Mouse (Mus musculus) limb, embryonic 13.5 days (tissue): Measurements from ENCODE around the gene Enpep. TPM values are rescaled to one million over a fixed set of nuclear protein-coding genes. Genes with fewer than 3 reads are reported as not detected.

Experiments
- ATAC-seq: fragments of 200-750 bp; cut with Nextera tagmentation; 2 replicates; pipeline ENCODE4 v1.8.0; 2017; ENCODE audit warnings: low read depth, moderate number of reproducible peaks, moderate TSS enrichment; ENCODE audit not compliant: low FRiP score
- H3K27ac ChIP-seq: fragments of 300-500 bp; sonication (generic); 2 replicates; pipeline ENCODE4 v1.5.1; 2015; ENCODE audit warnings: inconsistent platforms, mild to moderate bottlenecking, moderate library complexity
- H3K27me3 ChIP-seq: fragments of 300-500 bp; sonication (generic); 2 replicates; pipeline ENCODE4 v1.6.1; 2015; ENCODE audit warnings: mild to moderate bottlenecking, inconsistent platforms
- H3K36me3 ChIP-seq: fragments of 300-500 bp; sonication (generic); 2 replicates; pipeline ENCODE4 v1.6.1; 2015; ENCODE audit warnings: inconsistent platforms, mild to moderate bottlenecking, moderate library complexity
- H3K4me1 ChIP-seq: fragments of 300-500 bp; sonication (generic); 2 replicates; pipeline ENCODE4 v1.6.1; 2015; ENCODE audit warnings: inconsistent platforms
- H3K4me2 ChIP-seq: fragments of 300-500 bp; sonication (generic); replicated peaks from 2 replicates; pipeline ENCODE4 v1.6.1; 2015; ENCODE audit warnings: inconsistent platforms, mild to moderate bottlenecking, moderate library complexity
- H3K4me3 ChIP-seq: fragments of 300-500 bp; sonication (generic); 2 replicates; pipeline ENCODE4 v1.5.1; 2015; ENCODE audit warnings: moderate library complexity, mild to moderate bottlenecking, inconsistent platforms
- H3K9ac ChIP-seq: fragments of 300-500 bp; sonication (generic); 2 replicates; pipeline ENCODE4 v1.6.1; 2015; ENCODE audit warnings: mild to moderate bottlenecking, inconsistent platforms
- H3K9me3 ChIP-seq: fragments of 300-500 bp; sonication (generic); 2 replicates; pipeline ENCODE4 v1.6.1; 2016; ENCODE audit warnings: inconsistent platforms
- WGBS: fragments of 180-500 bp; shearing (Covaris S2); methylation state at CpG from one replicate; pipeline ENCODE4 v1.1.7; 2015; 5-methylcytosine and 5-hydroxymethylcytosine counted together
- polyA plus RNA-seq: library from polyadenylated mRNA; unstranded; fragments of >200 nt; fragmentation: Nextera tagmentation; extraction: Ambion mirVana; gene quantifications from 2 replicates; pipeline ENCODE4 v1.2.1, GENCODE M21; 2015

Gene Enpep
- polyA plus RNA-seq, 1 experiment from 2014 or later: 2.7 TPM

GRCm38 (mm10) chr3:129273156-129273831, 59.2 kb downstream of the Enpep start:
- no peak for ATAC-seq
- Histone ChIP-seq H3K9ac (no peak overlapping the region), H3K27ac (no peak overlapping the region), H3K27me3 (no peaks in the 10 kb centered on the region), H3K36me3 (no peaks in the 10 kb centered on the region), H3K4me2 (no peak overlapping the region), H3K9me3 (no peaks in the 10 kb centered on the region), H3K4me1 (no peaks in the 10 kb centered on the region), H3K4me3 (no peak overlapping the region)
- WGBS: 79% methylated on average over 6 of the region's 6 CpGs

GRCm38 (mm10) chr3:129270044-129270443, 62.5 kb downstream of the Enpep start:
- Histone ChIP-seq H3K4me3 (no peak overlapping the region), H3K9ac (no peak overlapping the region), H3K36me3 (no peaks in the 10 kb centered on the region), H3K4me2 (peak overlapping the region; percentile 42), H3K4me1 (no peaks in the 10 kb centered on the region), H3K9me3 (no peaks in the 10 kb centered on the region), H3K27me3 (no peaks in the 10 kb centered on the region), H3K27ac (no peak overlapping the region)
- ATAC-seq: no peak
- WGBS: 44% methylated on average over 13 of the region's 13 CpGs

GRCm38 (mm10) chr3:129268886-129269683, 63.4 kb downstream of the Enpep start:
- H3K27me3 ChIP-seq: no peaks in the 10 kb centered on the region
- H3K4me3 ChIP-seq: no peak overlapping the region
- no peak overlapping the region for H3K27ac ChIP-seq
- H3K4me1 ChIP-seq: no peaks in the 10 kb centered on the region
- no peak overlapping the region for H3K4me2 ChIP-seq
- H3K9ac ChIP-seq: no peak overlapping the region
- H3K36me3 ChIP-seq: no peaks in the 10 kb centered on the region
- no peak for ATAC-seq
- WGBS: 74% methylated on average over 12 of the region's 12 CpGs
- H3K9me3 ChIP-seq: no peaks in the 10 kb centered on the region

- H3K27ac ChIP-seq: no peak overlapping the region
- H3K9ac ChIP-seq: no peak overlapping the region
- 79% methylated on average over 5 of the region's 5 CpGs for WGBS
- H3K36me3 ChIP-seq: no peaks in the 10 kb centered on the region
- no peak overlapping the region for H3K4me2 ChIP-seq
- H3K4me3 ChIP-seq: no peak overlapping the region
- no peak for ATAC-seq
- H3K9me3 ChIP-seq: no peaks in the 10 kb centered on the region
- 0 out of 2 replicates have a peak, but pooled peaks cover 3% of the 10 kb centered on the region for H3K27me3 ChIP-seq
- no peaks in the 10 kb centered on the region for H3K4me1 ChIP-seq
Observed at GRCm38 (mm10) chr3:129258497-129258896, 74.0 kb downstream of the Enpep start.

- H3K4me1 ChIP-seq: no peaks in the 10 kb centered on the region
- H3K36me3 ChIP-seq: no peaks in the 10 kb centered on the region
- H3K27me3 ChIP-seq: 0 out of 2 replicates have a peak, but pooled peaks cover 3% of the 10 kb centered on the region
- H3K4me3 ChIP-seq: peak overlapping the region; percentile 32
- no peaks in the 10 kb centered on the region for H3K9me3 ChIP-seq
- peak overlapping the region; percentile 53 for H3K4me2 ChIP-seq
- no peak overlapping the region for H3K9ac ChIP-seq
- WGBS: 66% methylated on average over 8 of the region's 8 CpGs
- ATAC-seq: no peak
- H3K27ac ChIP-seq: no peak overlapping the region
Observed at GRCm38 (mm10) chr3:129256766-129257165, 75.8 kb downstream of the Enpep start.

GRCm38 (mm10) chr3:129256283-129256682, 76.2 kb downstream of the Enpep start:
- H3K9me3 ChIP-seq: no peaks in the 10 kb centered on the region
- peak overlapping the region; percentile 32 for H3K4me3 ChIP-seq
- 0 out of 2 replicates have a peak, but pooled peaks cover 3% of the 10 kb centered on the region for H3K27me3 ChIP-seq
- no peak for ATAC-seq
- H3K36me3 ChIP-seq: no peaks in the 10 kb centered on the region
- peak overlapping the region; percentile 53 for H3K4me2 ChIP-seq
- H3K4me1 ChIP-seq: no peaks in the 10 kb centered on the region
- H3K9ac ChIP-seq: no peak overlapping the region
- WGBS: 47% methylated on average over 19 of the region's 19 CpGs
- no peak overlapping the region for H3K27ac ChIP-seq

- Histone ChIP-seq H3K27me3 (0 out of 2 replicates have a peak, but pooled peaks cover 3% of the 10 kb centered on the region), H3K9me3 (no peaks in the 10 kb centered on the region), H3K4me2 (no peak overlapping the region), H3K4me1 (no peaks in the 10 kb centered on the region), H3K27ac (no peak overlapping the region), H3K36me3 (no peaks in the 10 kb centered on the region), H3K4me3 (no peak overlapping the region), H3K9ac (no peak overlapping the region)
- no peak for ATAC-seq
- WGBS: 50% methylated on average over 10 of the region's 10 CpGs
Observed at GRCm38 (mm10) chr3:129254246-129254645, 78.3 kb downstream of the Enpep start.

GRCm38 (mm10) chr3:129250997-129251396, 81.5 kb downstream of the Enpep start:
- Histone ChIP-seq H3K9ac (no peak overlapping the region), H3K27me3 (no peaks in the 10 kb centered on the region), H3K36me3 (no peaks in the 10 kb centered on the region), H3K4me3 (no peak overlapping the region), H3K4me2 (no peak overlapping the region), H3K4me1 (no peaks in the 10 kb centered on the region), H3K9me3 (no peaks in the 10 kb centered on the region), H3K27ac (no peak overlapping the region)
- whole genome bisulfite sequencing: 85% methylated on average over 9 of the region's 9 CpGs
- no peak for ATAC-seq

- no peaks in the 10 kb centered on the region for H3K36me3 ChIP-seq
- no peaks in the 10 kb centered on the region for H3K4me1 ChIP-seq
- ATAC-seq: no peak; the same call in 1 of the 2 replicates
- no peak overlapping the region for H3K4me3 ChIP-seq
- H3K27ac ChIP-seq: no peak overlapping the region
- peaks cover 2% of the 10 kb centered on the region for H3K27me3 ChIP-seq
- no peaks in the 10 kb centered on the region for H3K9me3 ChIP-seq
- H3K9ac ChIP-seq: no peak overlapping the region
- WGBS: 44% methylated on average over 13 of the region's 13 CpGs
- no peak overlapping the region for H3K4me2 ChIP-seq
Observed at GRCm38 (mm10) chr3:129238664-129239258, 93.8 kb downstream of the Enpep start.

- Histone ChIP-seq H3K4me3 (no peak overlapping the region), H3K9ac (no peak overlapping the region), H3K9me3 (no peaks in the 10 kb centered on the region), H3K27me3 (peaks cover 6% of the 10 kb centered on the region), H3K4me1 (no peaks in the 10 kb centered on the region), H3K27ac (no peak overlapping the region), H3K4me2 (no peak overlapping the region), H3K36me3 (no peaks in the 10 kb centered on the region)
- peak; percentile 51; the same call in 1 of the 2 replicates for ATAC-seq
- WGBS: 65% methylated on average over 1 of the region's 1 CpGs
Observed at GRCm38 (mm10) chr3:129238010-129238409, 94.5 kb downstream of the Enpep start.

- H3K27me3 ChIP-seq: peaks cover 72% of the 10 kb centered on the region
- no peak overlapping the region for H3K27ac ChIP-seq
- no peak overlapping the region; the same call in 1 of the 2 replicates for H3K4me2 ChIP-seq
- no peaks in the 10 kb centered on the region for H3K36me3 ChIP-seq
- no peak for ATAC-seq
- H3K9ac ChIP-seq: no peak overlapping the region
- no peaks in the 10 kb centered on the region for H3K9me3 ChIP-seq
- H3K4me1 ChIP-seq: peaks cover 9% of the 10 kb centered on the region; the same call in 1 of the 2 replicates
- no peak overlapping the region for H3K4me3 ChIP-seq
- 9% methylated on average over 5 of the region's 5 CpGs for WGBS
Observed at GRCm38 (mm10) chr3:129227331-129227730, 105.2 kb downstream of the Enpep start.

GRCm38 (mm10) chr3:129226681-129227080, 105.8 kb downstream of the Enpep start:
- WGBS: 2% methylated on average over 6 of the region's 6 CpGs
- H3K27ac ChIP-seq: no peak overlapping the region
- peaks cover 9% of the 10 kb centered on the region; the same call in 1 of the 2 replicates for H3K4me1 ChIP-seq
- H3K9ac ChIP-seq: no peak overlapping the region
- H3K9me3 ChIP-seq: no peaks in the 10 kb centered on the region
- H3K36me3 ChIP-seq: no peaks in the 10 kb centered on the region
- peaks cover 77% of the 10 kb centered on the region for H3K27me3 ChIP-seq
- H3K4me2 ChIP-seq: no peak overlapping the region
- no peak for ATAC-seq
- H3K4me3 ChIP-seq: no peak overlapping the region
